Mouse (Mus musculus): ENCODE results near the gene Stac2. TPM values are rescaled to one million over a fixed set of nuclear protein-coding genes. Genes with fewer than 3 reads are reported as not detected.

Gene Stac2
- polyA plus RNA-seq, 2 experiments from 2014 or later = 0.37 TPM; not detected in 1

DNA sequence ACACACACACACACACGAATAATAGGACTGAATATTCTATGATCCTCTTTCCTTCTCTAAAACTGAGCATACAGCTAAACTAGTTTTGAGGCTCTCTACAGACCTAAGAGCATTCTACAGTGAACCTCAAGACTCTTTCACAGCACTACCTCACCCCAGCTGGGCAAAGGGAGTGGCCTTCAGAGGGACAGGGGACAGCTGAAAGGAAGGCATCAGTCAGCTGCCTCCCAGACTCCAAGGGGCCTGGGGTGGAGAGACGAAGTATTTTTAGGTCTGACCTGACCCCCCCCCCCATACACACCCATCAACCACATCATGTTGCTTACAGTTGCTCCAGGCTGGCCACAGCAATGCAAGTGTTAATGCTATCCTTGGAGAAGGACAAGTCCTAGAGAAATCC lies 32.1 kb downstream of the Stac2 start:
- no peak for ATAC-seq

DNA sequence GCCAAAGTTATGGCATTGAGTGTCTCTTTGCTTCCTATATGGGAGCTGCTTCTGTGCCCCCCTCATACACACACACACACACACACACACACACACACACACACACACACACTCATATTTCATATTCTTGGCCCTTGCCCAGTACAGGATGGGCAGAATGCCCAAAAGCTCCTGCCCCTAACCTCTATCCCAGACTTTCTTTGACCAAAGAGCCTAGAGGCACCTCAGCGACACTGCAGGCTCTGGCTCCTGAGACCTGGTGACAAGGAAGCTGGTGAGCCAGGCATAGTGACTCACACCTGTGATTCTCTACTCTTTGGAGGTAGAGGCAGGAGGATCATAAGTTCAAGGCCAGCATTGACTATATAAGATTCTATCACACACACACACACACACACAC lies 32.6 kb downstream of the Stac2 start:
- ATAC-seq = no peak

GRCm38 (mm10) chr11:98019883-98020610 lies 33.2 kb downstream of the Stac2 start:
- peak; percentile 71 for ATAC-seq

DNA sequence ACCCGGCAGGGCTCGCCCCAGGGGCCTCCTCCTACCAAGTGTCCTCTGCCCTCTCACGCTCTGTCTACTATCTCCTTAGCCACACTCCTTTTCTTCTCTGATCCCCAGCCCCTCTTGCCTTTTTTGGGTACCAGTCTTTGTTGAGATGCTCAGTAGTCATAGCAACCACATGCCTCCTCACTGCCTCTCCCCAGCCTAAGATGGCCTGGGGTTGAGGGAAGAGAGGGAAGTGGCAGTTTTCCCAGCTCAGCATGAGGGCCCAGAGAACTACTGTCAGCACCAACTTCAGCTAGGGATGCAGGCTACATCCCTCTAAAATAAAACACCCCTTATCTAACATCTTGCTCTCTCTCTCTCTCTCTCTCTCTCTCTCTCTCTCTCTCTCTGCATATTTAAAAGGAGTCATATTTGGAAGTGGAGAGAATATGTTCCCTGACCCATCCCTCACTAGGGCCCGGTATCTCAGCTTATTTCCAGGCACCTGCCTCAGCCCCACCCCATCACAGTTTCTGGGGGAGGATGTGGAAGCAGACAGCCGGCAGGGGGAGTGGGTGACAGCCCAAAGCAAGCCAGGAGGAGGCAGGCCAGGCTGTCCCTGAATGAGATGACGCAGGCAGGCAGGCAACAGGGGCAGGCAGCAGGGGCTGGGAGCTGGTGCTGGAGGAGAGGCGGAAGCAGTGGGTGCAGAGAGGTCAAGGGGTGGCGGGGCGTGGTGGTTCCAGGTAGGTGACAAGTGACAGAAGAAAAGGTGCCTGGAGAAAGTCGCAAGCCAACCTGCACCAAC lies 34.2 kb downstream of the Stac2 start:
- ATAC-seq = peak; percentile 53

GRCm38 (mm10) chr11:98018222-98018621 lies 35.0 kb downstream of the Stac2 start:
- ATAC-seq = no peak

- ATAC-seq = no peak
Measured at GRCm38 (mm10) chr11:98016824-98017223, 36.4 kb downstream of the Stac2 start.

DNA sequence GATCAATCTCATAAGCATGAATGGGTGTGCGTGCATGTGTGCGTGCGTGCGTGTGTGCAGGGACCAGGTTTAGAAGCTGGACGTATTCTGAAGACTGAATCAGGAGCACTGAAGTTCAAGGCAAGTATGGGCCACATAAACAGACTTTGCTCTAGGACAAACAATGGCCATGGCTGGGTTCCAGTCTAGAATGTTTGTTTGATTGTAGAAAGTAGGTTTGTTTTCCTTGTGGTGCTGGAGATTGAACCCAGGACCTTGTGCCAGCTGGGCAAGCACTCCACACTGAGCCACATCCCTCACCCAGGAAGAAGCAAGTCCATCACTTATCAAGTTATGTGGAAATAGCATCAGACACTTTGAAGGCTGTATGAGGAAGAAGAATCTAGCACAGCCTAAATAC lies 37.1 kb downstream of the Stac2 start:
- no peak for ATAC-seq

DNA sequence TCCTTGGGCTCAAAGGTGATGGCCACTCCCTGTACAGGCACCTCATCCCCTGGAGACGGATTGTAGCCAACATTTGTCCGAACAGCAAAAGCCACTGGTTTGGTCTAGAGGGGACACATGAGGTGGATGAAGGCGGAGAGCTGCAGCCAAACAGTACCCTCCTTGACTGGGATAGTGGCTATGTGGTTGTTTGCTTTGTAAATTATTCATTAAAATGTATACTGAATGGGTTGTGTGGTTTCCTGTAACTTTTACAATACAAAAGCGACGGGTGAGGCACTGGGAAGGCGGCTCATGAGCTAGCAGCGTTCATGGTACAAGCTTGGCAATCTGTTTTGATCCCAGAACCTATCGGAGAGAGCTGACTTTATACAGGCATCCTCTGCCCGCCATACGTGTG lies 40.4 kb downstream of the Stac2 start:
- ATAC-seq = no peak

- no peak for ATAC-seq
Measured at GRCm38 (mm10) chr11:98011716-98012115, 41.5 kb downstream of the Stac2 start.

DNA sequence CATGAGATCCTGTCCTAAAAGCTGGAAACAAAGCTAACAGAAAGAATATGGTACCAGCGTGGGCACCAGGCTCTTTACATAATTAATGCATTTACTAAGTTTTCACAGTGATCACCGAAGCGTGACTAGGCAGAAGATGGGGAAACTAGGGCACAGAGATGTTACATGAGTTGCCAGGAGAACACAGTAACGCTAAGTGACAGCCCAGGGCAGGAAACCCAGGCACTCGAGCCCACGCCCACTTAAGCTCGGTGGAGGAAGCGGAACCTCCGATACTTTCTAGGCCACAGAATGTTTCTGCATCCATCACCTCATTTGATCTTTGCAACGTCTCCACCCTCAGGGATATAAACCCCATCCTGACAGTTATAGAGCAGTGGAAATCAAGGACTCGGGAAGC lies 45.2 kb downstream of the Stac2 start:
- no peak for ATAC-seq

DNA sequence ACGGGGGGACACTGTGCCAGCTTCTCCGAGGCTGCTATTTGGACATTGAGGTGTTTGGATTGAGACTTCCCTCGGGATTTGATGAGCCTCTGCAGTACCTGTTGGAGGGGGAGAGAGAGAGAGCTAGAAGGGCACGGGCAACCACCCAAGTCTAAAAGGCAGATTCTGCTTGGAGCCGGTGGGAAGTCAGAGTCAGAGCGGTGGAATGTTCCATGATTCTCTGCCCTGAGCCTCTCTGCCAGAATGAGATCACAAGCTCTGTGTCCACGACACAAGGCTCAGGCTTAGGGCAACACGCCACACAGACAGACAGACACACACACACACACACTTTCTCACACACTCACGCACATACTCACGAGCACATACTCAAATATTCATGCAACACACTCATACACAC lies 47.6 kb downstream of the Stac2 start:
- ATAC-seq = no peak

DNA sequence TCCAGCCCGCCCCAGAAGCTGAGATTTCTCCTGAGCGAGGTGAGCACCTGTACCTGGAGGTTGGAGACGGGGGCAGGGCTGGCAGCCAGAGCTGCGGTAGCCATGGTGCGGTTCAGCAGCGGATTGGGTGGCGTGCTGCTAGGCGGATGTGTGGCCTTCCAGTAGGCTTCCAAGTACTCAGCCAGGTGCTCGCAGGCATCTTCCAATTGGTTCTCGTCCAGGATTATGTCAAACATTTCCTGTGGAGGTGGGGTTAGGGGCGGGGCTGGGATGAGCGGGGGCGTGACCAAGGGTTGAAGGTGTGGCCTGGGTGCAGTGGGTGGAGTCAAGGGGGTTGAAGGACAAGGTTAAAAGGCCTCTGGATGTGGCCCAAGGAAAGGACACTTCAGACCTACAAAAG lies 48.2 kb downstream of the Stac2 start:
- no peak for ATAC-seq

DNA sequence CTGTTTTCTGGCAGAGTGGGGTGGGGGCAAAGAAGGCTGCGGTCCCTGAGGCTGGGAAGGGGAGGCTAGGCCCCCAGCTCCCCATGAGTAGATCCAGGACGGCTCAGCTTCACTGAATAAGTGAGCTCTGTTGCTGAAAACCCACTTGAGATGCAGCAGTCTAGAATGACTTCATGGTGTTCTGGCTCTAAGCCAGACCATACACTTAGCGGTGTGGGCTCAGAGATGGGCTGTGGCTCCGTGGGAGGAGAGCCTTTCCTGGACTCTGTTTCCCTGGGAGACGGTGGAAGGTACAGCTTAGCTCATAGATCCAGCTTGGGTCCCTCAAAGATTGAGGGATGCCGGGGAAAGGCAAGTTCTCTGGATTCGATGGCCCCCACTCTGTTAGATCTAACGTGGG lies 49.1 kb downstream of the Stac2 start:
- ATAC-seq = no peak

DNA sequence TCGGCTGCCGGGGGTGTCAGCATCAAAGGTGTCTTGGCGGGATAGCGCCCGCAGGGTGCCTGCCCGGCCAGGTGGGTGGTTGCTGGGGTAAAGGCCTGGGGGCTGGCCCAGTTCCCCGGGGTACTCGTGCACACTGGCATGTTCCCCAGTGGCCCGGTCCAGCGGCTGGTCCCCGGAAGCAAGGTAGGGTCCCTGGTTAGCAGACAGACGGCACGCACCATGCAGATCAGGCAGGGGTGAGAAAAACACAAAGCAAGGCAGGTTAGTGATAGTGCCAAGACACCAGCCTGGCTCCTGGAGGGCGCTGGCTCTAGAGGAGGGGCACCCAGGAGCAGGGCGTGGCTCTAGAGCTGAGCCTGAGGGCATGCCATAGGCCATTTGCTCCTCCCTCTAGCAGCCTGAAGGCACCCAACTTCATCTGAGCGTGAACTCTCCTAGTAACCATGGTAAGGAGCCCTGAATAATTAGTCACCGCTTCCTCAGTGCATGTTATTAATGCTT lies 50.0 kb downstream of the Stac2 start:
- ATAC-seq = no peak

GRCm38 (mm10) chr11:98002627-98003026 lies 50.6 kb downstream of the Stac2 start:
- no peak for ATAC-seq

DNA sequence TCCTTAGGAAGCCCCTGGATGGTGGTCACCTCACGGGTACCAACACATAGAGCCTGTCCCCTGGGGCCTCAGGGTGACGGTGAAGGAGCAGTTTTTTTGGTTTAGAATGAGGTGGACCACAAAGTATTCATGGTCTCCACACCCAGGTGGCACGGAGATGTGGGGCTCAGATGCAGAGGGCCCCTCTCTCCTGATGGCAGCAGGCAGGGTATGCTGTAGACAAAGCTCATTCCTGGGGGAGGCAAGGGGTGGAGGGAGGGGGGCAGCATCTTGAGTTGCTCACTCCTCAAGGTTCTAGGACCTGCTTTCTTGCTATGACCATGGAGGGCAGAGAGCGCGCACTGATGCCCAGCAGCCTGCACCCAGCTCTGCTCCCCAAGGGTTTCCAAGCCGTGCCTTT lies 51.3 kb downstream of the Stac2 start:
- ATAC-seq = no peak

GRCm38 (mm10) chr11:98001351-98001824 lies 51.9 kb downstream of the Stac2 start:
- no peak for ATAC-seq

GRCm38 (mm10) chr11:98000378-98001140 lies 52.7 kb downstream of the Stac2 start:
- peak; percentile 55 for ATAC-seq

- no peak for ATAC-seq
Measured at GRCm38 (mm10) chr11:97999748-98000147, 53.5 kb downstream of the Stac2 start.

- ATAC-seq = peak; percentile 75
Measured at GRCm38 (mm10) chr11:97998898-97999608, 54.2 kb downstream of the Stac2 start.

- ATAC-seq = no peak
Measured at GRCm38 (mm10) chr11:97998074-97998793, 55.0 kb downstream of the Stac2 start.

All from activated CD4-positive, CD25-positive, alpha-beta regulatory T cell, adult 4 months (primary cell).